Mouse (Mus musculus) lung, embryonic 14.5 days (tissue): ENCODE measurements at regions not wholly inside any gene's neighbourhood (a gene's known extent, or its start where the extent isn't known, plus 50 kb on each side); places are given as distances from the start of the nearest gene placed in this dataset.
A peak's percentile ranks its signal among the peaks of the same experiment; 100 is the strongest.

Source experiments
- ATAC-seq: fragments of 200-750 bp; cut with Nextera tagmentation; 2 replicates; pipeline ENCODE4 v1.8.0; 2017; ENCODE audit warnings: mild to moderate bottlenecking, moderate TSS enrichment, moderate library complexity; ENCODE audit not compliant: insufficient read depth
- DNase-seq: peaks from one replicate; pipeline ENCODE4 v3.0.0-alpha.2; 2015
- H3K27ac ChIP-seq: fragments of 300-500 bp; sonication (generic); 2 replicates; pipeline ENCODE4 v1.5.1; 2014; ENCODE audit warnings: low read depth, mild to moderate bottlenecking, moderate library complexity
- H3K27me3 ChIP-seq: fragments of 300-500 bp; sonication (generic); 2 replicates; pipeline ENCODE4 v1.6.1; 2014; ENCODE audit warnings: low read length, control low read depth; ENCODE audit not compliant: insufficient read depth
- H3K36me3 ChIP-seq: fragments of 300-500 bp; sonication (generic); 2 replicates; pipeline ENCODE4 v1.6.1; 2014; ENCODE audit warnings: control low read depth; ENCODE audit not compliant: insufficient read depth
- H3K4me1 ChIP-seq: fragments of 300-500 bp; sonication (generic); 2 replicates; pipeline ENCODE4 v1.6.1; 2014; ENCODE audit warnings: antibody characterized with exemption, control low read depth; ENCODE audit not compliant: insufficient read depth
- H3K4me2 ChIP-seq: fragments of 300-500 bp; sonication (generic); 2 replicates; pipeline ENCODE4 v1.6.1; 2014; ENCODE audit warnings: mild to moderate bottlenecking
- H3K4me3 ChIP-seq: fragments of 300-500 bp; sonication (generic); 2 replicates; pipeline ENCODE4 v1.5.1; 2014; ENCODE audit warnings: low read depth, low read length
- H3K9ac ChIP-seq: fragments of 300-500 bp; sonication (generic); 2 replicates; pipeline ENCODE4 v1.6.1; 2014
- H3K9me3 ChIP-seq: fragments of 300-500 bp; sonication (generic); 2 replicates; pipeline ENCODE4 v1.6.1; 2016; ENCODE audit warnings: low read depth, low read length, control low read depth
- CTCF ChIP-seq: IDR thresholded peaks from 2 replicates; pipeline ENCODE4 v1.5.1; 2016; ENCODE audit warnings: antibody characterized with exemption, low read depth
- WGBS: fragments of 180-500 bp; shearing (Covaris S2); extraction: QIAGEN DNeasy Blood & Tissue Kit; methylation state at CpG from one replicate; pipeline ENCODE4 v1.1.7; 2014; 5-methylcytosine and 5-hydroxymethylcytosine counted together

GRCm38 (mm10) chr15:63238601-63239000 is 606.4 kb downstream of the Gsdmc2 start:
- Histone ChIP-seq H3K4me1 (no peaks in the 10 kb centered on the region), H3K27ac (no peak overlapping the region), H3K4me2 (no peak overlapping the region), H3K9ac (no peak overlapping the region), H3K27me3 (no peaks in the 10 kb centered on the region), H3K36me3 (no peaks in the 10 kb centered on the region), H3K4me3 (no peak overlapping the region), H3K9me3 (no peaks in the 10 kb centered on the region)
- no peak for ATAC-seq
- WGBS: 59% methylated on average over 3 of the region's 3 CpGs
- no peak for TF ChIP-seq CTCF
- no peak for DNase-seq

DNA sequence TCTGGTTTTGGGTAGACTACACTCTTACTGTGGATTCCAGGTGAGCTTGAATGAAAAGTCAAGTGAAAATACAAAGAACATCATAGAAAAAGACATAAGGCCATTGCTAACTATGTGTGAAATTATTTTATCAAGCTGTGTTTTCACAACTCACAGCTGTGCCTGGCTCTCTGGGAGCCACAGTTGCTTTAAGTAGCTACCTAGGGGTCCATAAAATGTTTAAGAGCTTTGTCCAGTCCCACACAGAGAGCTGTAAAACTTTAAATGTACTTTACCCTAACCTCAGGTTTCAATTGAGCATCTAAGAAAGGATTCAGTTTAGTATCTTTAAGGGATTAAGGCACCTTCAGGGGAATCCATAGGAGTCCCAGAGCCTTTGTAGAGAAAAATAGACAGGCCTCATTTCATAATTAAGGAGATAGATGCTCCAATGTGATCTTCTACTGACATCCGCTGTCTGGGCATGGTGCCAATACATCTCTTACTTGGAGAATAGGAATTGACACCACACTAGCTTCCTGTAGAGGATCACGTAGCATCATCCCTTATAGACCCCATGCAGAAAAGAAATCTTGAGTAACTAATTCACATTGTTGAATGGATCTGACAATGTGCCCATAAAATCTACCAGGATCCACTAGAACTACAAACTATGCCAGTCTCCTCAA is 626.5 kb downstream of the Gsdmc2 start:
- ATAC-seq (no peak), DNase-seq (peak; percentile 72)
- no peak overlapping the region for H3K4me2 ChIP-seq
- 40% methylated on average over 2 of the region's 2 CpGs for WGBS
- H3K36me3 ChIP-seq: no peaks in the 10 kb centered on the region
- H3K4me3 ChIP-seq: no peak overlapping the region
- no peak overlapping the region for H3K27ac ChIP-seq
- no peak for TF ChIP-seq CTCF
- H3K9me3 ChIP-seq: no peaks in the 10 kb centered on the region
- H3K27me3 ChIP-seq: no peaks in the 10 kb centered on the region
- H3K9ac ChIP-seq: no peak overlapping the region
- no peaks in the 10 kb centered on the region for H3K4me1 ChIP-seq

DNA sequence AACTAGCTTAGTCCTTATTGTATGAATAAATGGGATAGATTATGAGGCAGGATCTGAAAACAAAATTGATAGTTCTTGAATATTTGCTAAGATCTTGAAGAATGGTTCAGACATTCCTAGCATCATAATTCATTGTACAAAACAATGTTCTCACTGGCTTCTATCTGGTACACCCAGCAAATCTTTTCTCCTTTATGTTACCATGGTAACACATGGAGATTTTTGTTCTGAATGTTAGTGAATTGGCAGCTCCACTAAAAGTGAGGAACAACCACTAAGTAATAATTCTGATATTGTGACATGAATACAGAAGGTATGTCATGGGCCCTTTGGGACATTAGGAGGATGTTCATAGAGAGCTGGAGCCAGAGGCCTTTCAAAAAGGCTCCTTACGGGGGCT is 639.8 kb downstream of the Gsdmc2 start:
- no peaks in the 10 kb centered on the region for H3K36me3 ChIP-seq
- H3K27me3 ChIP-seq: no peaks in the 10 kb centered on the region
- no peak overlapping the region for H3K4me2 ChIP-seq
- DNase-seq: no peak
- TF ChIP-seq CTCF: no peak
- no peak overlapping the region for H3K27ac ChIP-seq
- WGBS: 97% methylated on average over 1 of the region's 1 CpGs
- no peak overlapping the region for H3K4me3 ChIP-seq
- ATAC-seq: no peak
- H3K4me1 ChIP-seq: no peaks in the 10 kb centered on the region
- H3K9me3 ChIP-seq: no peaks in the 10 kb centered on the region
- H3K9ac ChIP-seq: no peak overlapping the region

DNA sequence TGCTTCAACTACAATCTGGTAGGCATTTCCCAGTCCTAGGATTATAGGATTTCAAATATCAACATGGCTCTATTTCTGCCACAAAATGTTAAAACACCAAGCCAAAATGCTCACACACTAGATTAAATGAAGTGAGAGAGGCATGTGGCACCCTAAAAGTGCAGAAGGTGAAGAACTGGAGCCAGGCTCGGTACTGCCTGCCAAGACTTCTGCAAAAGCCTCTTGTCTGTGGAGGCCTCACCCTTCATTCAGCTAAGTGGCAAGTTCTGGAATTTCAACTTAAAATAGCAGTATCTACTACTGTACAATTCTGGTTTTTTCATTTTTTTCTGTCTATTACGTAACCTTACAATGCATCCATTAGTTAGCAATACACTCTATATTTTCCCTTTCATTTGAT is 649.9 kb downstream of the Gsdmc2 start:
- TF ChIP-seq CTCF: no peak
- H3K36me3 ChIP-seq: no peaks in the 10 kb centered on the region
- H3K4me2 ChIP-seq: no peak overlapping the region
- no peaks in the 10 kb centered on the region for H3K9me3 ChIP-seq
- 57% methylated on average over 2 of the region's 2 CpGs for WGBS
- H3K27ac ChIP-seq: no peak overlapping the region
- DNase-seq: peak; percentile 55
- no peak for ATAC-seq
- H3K4me3 ChIP-seq: no peak overlapping the region
- no peaks in the 10 kb centered on the region for H3K27me3 ChIP-seq
- H3K4me1 ChIP-seq: peaks cover 4% of the 10 kb centered on the region; the same call in 1 of the 2 replicates
- H3K9ac ChIP-seq: no peak overlapping the region

DNA sequence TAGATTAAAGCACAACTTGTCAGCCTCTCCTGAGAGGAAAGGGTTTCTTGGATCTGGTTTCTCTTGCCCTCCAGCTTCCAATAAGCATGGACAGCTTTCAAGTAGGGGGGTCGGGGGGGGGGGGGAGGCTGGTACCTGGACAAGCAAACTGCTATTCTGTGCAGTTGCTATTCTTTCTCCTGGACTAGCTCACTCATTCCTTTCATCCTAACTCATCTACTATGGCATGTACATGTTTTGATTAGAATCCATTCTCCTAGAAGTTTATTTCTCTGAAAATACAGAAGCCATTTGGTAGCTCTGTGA is 650.5 kb downstream of the Gsdmc2 start:
- no peak overlapping the region for H3K4me3 ChIP-seq
- ATAC-seq: no peak
- 31% methylated on average over 1 of the region's 1 CpGs for WGBS
- H3K9me3 ChIP-seq: no peaks in the 10 kb centered on the region
- no peaks in the 10 kb centered on the region for H3K36me3 ChIP-seq
- no peak for TF ChIP-seq CTCF
- DNase-seq: no peak
- no peak overlapping the region for H3K27ac ChIP-seq
- H3K4me2 ChIP-seq: no peak overlapping the region
- H3K9ac ChIP-seq: no peak overlapping the region
- no peaks in the 10 kb centered on the region for H3K27me3 ChIP-seq
- peaks cover 4% of the 10 kb centered on the region; the same call in 1 of the 2 replicates for H3K4me1 ChIP-seq

DNA sequence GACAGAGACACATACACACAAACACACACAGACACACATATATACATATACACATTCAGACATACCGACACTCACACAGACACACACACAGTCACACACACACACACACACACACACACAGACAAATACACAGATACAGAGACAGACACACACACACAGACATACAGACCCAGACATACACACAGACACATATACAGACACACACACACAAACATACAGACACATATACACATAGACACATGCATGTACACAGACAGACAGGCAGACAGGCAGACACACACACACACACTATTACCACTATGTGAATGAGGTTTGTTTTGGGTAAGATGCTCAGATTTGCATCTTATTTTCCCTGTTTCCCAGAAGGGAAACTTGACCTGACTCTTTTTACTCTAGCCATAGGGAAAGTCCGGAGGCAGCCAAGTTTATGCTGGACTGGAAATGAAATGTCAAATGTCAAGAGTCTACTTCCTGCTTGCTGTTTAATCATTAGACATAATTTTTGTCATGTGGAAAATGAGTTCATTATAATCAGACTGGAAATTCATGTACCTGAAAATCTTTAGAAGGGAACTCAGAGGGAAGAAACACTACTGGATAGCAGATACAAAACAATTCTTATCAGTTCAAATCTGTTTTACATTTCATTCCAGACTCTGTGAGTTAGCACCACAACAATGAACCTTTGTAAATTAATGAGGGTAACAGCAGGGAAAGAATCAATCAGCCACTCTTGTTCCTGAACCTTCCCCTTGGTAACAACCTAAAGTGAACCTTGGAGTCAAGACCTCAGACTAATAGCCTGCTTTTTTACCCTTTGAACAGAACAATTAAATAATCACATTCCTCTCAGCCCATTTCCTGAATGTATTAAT is 651.1 kb downstream of the Gsdmc2 start:
- H3K27ac ChIP-seq: no peak overlapping the region
- H3K4me1 ChIP-seq: peaks cover 4% of the 10 kb centered on the region; the same call in 1 of the 2 replicates
- no peaks in the 10 kb centered on the region for H3K9me3 ChIP-seq
- ATAC-seq (no peak; the same call in 1 of the 2 replicates), DNase-seq (peak; percentile 59)
- 57% methylated on average over 2 of the region's 2 CpGs for WGBS
- no peak overlapping the region for H3K4me3 ChIP-seq
- H3K27me3 ChIP-seq: no peaks in the 10 kb centered on the region
- H3K4me2 ChIP-seq: no peak overlapping the region
- H3K36me3 ChIP-seq: no peaks in the 10 kb centered on the region
- H3K9ac ChIP-seq: no peak overlapping the region
- TF ChIP-seq CTCF: no peak

DNA sequence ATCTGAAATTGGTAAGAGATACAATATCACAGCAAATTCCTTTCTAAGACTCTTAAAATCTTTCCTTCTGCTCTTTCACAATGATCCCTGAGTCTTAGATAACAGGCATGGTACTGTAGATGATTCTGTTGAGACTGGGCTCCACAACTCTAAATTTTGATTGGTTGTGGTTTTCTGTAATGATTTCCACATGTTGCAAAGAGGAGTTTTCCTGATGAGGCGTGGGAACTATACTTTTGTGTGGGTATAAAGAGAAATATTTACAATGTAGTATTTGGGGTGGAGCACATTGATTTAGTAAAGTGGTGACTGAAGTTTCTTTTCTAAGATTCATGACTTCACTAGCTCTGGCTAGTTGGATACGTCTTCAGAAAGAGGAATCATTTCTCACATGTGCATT is 653.2 kb downstream of the Gsdmc2 start:
- H3K27ac ChIP-seq: no peak overlapping the region
- no peak for ATAC-seq
- WGBS: 76% methylated on average over 2 of the region's 2 CpGs
- H3K9ac ChIP-seq: no peak overlapping the region
- no peak for TF ChIP-seq CTCF
- H3K27me3 ChIP-seq: no peaks in the 10 kb centered on the region
- peaks cover 4% of the 10 kb centered on the region; the same call in 1 of the 2 replicates for H3K4me1 ChIP-seq
- H3K36me3 ChIP-seq: no peaks in the 10 kb centered on the region
- DNase-seq: no peak
- H3K4me3 ChIP-seq: no peak overlapping the region
- no peaks in the 10 kb centered on the region for H3K9me3 ChIP-seq
- H3K4me2 ChIP-seq: no peak overlapping the region
